Mouse (Mus musculus): ENCODE results near the gene Aurkb.

Gene Aurkb

DNA sequence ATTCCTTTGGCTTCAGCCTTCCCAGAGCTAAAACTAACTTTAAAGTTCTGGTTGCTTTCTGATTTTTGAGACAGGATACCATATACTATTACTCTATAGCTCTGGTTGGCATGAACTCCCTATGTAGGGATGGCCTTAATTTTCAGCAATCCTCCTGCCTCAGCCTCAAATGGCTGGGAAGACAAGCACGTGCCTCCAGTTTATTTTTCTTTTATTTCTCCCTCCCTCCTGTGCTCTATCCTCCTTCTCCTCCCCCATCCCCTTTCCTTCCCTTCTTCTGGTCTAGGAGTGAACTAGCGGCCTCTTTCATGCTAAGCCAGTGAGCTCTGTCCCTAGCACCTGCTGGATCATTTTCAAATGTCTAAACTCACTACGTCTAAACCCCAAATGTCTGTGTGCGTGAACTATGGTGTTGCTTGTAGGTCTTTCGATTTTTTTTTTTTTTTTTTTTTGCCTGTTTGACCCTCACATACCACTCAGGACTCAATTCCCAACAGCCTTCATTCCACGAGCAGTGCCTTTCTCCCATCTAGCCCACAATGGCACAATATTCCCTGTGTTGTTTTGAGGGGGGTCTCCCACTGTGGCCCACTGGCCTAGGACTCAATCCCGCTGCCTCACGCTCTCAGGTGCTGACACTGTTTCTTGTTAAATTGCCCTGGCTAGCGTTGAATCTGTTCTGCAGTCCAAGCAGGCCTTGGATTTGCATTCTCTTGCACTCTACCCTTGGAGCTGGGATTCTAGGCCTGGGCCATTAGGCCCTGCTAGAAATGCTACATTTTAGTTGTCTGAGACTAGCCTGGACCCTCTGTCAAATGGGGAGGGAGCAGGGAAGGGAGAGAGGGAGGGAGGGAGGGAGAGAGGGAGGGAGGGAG is 19.0 kb downstream of the Aurkb start:
- no peak for DNase-seq (ENCODE audit: low spot score)

DNA sequence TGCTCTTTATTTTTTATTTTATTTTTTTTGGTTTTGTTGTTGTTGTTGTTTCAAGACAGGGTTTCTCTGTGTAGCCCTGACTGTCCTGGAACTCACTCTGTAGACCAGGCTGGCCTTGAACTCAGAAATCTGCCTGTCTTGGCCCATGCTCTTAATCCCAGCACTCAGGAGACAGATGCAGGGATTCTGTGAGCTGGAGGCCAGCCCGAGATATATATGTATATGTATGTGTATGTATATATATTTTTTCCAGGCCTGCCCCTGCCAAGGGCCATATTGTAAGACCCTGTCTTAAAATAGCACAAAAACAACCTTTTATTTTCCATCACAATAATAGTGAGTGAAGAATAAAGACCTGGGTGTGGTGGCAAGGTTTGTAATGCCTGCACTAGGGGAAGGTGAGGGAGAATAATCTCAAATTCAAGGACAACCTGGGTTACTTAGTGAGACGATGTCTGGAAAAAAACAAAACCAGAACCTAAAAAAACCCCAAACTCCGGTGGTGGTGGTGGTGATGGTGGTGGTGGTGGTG is 20.0 kb downstream of the Aurkb start:
- no peak for DNase-seq (ENCODE audit: low spot score)

DNA sequence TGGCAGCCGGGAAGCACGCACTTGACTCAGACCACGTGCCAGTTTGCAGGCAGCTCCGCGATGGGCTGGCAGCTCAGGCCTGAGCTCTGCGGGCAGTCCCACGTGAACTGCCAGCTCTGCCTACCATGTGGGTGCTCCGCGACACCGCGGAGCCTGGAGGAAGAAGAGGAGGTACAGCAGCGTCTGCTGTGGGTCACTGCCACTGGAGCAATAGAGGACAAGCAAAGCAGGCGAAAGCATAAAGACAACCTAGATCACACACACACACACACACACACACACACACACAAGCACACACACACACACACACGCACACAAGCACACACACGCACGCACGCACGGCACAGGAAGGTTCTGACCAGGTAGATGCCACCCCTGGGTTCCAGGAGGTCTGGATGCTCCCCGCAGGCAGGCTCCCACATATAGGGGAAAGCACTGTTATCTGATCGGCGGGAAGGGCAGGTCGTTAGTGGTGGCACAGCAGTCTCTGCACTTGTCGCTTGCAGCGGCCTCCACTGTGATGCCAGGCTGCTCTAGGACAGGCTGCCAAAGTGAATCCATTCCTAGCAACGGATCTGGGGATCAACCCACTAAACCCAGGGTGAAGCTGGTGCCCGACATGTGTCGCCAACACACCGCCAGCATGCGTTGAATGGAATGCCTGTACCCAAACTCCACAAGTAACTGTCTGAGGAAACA is 20.9 kb downstream of the Aurkb start:
- no peak for DNase-seq (ENCODE audit: low spot score)

DNA sequence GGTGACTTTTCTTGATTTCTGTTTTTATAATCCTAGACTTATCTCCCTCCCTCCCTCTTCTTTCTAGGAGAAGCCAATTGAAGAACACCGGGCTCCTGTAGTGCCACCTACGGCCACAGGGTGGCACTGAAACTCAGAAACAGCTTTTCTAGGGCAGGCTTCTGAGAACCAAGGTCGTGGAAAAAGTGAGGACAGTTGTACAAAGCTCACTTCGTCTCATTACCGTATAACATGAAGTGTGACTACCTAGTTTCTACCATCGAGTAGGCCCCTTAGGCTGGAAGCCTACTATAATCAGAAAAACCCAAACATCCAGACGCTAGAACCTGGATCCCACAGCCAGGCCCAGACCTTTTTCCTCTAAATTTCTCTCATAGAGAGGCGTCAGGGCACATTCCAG is 21.5 kb downstream of the Aurkb start:
- peak; percentile 81 for DNase-seq (ENCODE audit: low spot score)

DNA sequence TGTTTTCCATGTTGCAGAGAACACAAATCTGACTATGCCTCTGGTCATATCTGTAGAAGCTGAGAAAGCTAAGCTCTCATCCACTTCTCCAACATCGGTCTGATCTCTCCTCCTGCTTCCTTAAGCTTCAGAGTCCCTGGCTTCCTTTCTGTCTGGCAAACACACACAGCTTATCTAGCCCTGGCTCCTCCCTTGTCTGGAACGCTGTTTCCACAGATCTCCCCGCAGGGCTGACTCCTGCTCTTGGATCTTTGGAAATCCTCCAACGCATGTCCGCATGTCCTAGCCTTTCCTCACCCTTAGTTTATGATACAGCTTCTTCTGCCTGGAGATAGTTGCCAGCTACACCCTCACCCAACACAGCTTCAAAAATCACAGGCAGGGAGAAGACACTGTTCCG is 22.2 kb downstream of the Aurkb start:
- no peak for DNase-seq (ENCODE audit: low spot score)

DNA sequence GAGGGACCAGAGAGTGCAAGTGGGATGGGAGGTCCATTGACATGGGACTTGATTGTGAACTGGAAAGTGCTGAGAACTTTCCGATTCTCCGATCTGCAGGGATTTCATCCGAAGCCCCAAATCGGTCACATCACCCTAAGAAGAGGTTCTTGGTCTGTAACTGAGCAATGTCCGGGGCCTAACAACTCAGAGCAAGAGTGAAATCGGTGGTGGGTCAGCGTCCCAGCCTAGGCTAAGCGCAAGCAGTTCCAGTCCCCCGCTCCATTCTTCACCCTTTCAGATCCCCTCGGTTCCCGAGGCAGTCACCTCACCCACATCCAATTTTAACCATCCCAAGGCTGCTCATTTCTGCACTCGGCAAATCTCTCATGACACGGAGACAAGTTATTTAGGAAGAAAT is 24.6 kb downstream of the Aurkb start:
- no peak for DNase-seq (ENCODE audit: low spot score)

DNA sequence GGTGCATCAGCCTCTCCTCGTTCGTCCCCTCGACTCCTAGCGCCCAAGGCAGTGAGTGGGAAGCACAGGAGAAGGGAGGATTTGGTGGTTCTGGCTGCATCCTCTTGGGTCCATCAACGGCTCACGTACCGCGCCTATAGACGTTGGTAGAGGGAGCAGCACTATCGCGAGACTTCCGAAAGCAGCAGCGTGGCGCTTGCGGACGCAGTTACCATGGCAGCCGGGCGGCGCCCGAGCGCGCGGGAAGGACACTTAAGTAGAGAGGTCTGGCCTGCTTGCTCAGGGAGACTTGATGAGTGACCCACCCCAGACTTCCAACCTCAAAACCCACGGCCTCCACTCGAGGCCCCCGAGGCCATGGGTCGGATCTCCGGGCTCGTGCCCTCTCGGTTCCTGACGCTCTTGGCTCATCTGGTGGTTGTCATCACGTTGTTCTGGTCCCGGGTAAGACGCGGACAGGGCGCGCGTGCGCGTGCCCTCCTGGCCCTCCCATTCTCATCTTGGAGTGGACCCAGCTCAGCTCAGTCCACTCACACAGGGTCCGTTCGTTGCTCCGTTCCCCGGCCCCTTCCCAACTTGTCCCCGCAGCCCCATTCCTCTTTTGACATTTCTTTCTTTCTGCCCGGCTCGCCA is 25.3 kb downstream of the Aurkb start, which contains the start of gene Tmem107:
Gene Tmem107, plus strand, starts transcription at position 217 of the 633 bp plus-strand sequence.
- DNase-seq (ENCODE audit: low spot score): peak; percentile 90

DNA sequence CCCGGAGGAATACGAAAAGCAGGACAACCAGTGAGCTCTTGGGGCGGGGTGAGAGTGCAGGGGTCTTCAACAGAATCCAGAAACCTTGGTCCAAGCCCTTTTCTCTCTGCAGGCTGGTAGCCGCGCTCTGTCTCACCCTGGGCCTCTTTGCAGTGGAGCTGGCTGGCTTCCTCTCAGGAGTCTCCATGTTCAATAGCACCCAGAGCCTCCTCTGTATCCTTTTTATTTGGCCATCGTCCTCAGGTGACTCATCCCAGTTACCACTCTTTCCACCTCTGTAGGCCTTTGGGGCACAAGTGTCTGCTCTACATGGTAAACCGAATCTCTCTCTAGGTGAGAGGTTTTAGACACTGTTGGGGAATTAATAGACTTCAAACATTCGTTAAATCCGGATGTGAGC is 25.8 kb downstream of the Aurkb start:
- DNase-seq (ENCODE audit: low spot score): no peak

DNA sequence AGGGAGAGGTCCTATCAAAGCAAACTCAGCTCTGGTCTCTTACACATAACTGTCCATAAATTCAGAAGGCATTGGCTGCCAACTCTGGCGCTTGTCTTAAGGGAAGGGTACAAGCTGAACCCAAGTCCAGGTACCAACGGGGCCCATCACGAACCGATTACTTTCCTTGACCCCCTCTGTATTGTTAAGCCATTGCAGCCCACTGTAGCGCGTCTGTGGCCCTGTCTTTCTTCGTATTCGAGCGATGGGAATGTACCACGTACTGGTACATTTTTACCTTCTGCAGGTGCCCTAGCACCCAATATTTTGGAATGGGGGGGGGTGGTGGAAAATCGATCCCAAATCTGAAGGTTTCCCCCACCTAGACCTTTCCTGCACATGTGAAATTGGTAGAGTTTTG is 26.8 kb downstream of the Aurkb start:
- no peak for DNase-seq (ENCODE audit: low spot score)

DNA sequence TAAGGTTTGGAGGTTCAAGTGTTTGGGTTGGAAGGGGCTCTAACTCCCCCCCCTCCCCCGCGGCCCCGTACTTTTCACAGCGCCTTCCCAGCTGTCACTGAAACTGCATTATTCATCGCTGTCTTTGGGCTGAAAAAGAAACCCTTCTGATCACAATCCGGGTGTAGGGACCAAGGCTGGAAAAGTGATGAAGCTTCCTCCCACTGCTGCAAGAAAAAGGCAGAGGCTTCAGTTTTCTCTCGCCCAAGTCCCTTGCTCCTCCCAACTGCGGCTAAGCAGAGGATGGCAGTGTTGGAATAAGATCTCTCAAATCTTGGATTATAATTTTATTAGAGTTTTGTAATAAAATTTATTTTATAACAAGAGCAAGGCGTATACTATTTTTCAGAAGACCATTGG is 27.2 kb downstream of the Aurkb start:
- DNase-seq (ENCODE audit: low spot score): no peak

DNA sequence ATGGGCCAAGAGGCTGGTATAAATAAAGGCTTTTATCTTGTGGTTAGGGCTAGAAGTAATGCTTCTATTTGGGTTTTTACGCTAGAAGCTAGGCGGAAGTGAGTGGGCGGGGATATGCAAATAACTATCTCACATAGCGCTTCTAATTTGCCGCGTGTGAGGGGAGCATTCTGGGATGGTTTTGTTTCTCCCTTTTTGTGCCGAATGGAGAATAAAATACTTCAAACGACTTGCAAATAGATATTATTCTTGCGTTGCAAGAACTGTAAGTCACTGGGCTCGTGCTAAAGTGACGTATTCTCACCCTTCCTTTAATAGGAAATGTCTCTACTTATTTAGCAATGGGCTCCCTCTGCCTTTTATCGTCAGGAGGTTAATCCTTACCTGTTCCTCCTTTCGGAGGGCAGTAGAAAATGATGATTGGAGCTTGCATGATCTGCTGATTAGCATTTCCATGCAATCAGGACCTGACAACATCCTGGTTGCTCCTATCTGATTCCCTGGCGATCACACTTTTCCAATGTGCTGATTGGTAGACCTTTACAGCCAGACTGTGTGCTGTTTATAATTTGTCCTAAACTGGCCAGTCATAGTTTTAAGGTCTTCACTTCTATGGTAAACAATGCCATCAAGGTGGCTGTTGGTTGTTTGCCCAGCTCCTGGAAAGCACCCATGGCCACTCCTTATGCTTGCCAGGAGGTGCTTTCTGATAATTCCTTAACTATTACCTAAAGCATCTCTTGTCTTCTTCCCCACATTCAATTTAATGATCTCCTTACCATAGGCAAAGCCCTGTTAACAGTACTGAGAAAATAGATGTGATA is 27.8 kb downstream of the Aurkb start:
- DNase-seq (ENCODE audit: low spot score): peak; percentile 77

DNA sequence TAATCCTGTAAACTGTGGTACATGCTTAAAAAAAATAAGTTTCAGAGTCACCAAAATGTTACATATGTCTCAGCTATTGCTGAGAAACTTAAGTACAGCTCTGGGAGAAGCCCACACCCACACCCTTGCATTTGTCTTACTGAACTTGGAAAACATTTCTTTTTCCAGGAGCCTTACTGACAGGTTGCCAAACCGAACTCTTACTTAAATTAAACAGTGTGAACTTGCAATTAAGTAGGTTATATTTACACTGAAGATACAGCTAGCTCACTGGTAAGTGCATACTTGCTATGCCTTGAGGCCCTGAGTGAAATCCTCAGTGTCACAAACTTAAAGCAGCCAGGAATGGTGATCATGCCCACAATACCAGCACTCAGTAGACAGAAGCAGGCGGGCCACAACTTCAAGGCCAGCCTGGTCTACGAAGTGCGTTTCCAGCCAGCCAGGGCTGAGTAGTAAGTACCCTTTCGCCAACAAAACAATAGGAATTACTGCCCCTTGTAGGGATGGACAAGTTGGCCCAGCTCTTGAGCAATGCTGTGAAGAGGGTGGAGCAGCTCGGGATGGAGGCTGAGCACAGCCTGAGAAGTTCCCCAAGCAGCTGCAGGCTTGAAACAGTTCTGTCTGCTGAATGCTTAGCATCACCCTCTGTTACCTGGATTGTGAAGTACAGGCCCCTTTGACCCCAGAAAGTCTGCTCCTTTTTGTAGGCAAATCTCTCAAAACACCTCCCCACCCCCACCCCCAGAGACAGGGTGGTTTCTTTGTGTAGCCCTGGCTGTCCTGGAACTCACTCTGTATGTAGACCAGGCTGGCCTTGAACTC is 28.7 kb downstream of the Aurkb start:
- DNase-seq (ENCODE audit: low spot score): no peak

DNA sequence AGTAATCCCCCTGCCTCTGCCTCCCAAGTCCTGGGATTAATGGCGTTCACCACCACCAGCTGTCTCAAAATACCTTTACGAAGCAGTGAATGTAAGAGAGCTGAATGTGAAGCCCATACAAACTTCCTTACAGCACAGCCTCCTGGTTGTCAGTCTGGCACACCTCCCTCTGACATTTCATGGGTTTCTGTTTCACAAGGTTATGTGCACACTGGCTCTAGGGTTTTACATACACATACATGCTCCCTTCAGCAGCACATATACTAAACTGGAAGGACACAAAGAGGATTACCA is 29.3 kb downstream of the Aurkb start:
- DNase-seq (ENCODE audit: low spot score): no peak

DNA sequence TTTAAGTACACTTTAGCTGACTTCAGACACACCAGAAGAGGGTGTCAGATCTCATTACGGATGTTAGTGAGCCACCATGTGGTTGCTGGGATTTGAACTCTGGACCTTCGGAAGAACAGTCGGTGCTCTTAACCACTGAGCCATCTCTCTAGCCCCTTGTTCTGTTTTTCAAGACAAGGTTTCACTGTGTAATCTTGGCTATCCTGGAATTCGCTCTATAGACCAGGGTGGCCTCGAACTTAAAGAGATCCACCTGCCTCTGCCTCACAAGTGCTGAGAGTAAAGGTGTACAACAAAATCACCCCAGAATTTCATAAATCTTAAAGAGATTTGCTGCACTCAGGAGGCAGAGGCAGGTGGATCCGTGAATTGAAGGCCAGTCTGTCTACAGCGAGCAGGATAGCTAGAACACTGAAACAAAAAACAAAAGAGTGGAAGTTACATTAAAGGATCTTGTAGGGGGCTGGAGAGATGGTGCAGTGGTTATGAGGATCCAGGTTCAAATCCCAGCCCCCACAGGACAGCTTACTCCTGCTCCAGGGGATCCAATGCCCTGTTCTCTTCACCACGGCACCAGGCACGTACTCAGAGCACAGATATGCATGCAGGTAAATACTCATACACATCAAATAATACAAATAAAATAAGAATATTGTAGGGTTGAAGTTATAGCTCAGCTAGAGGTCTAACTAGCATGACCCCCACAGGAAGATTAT is 30.5 kb downstream of the Aurkb start:
- DNase-seq (ENCODE audit: low spot score): no peak

DNA sequence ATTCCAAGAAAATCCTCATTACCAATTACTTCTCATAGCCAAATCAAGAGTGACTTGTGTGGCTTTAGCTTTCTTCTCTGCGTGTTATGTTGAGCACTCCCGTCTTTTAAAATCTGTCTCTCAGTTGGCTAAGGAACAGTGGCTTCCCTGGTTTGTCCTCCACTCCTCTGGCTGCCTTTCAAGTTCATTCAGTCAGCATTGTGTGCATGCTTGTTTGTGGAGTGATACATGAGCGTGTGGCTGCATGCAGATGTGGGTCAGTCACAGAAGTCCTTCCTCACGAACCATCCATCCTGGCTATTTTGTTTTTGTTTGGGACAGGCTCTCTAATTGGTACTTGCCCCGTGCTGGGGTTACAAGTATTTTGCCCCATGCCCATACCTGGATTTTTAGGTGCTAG is 31.1 kb downstream of the Aurkb start:
- DNase-seq (ENCODE audit: low spot score): no peak

DNA sequence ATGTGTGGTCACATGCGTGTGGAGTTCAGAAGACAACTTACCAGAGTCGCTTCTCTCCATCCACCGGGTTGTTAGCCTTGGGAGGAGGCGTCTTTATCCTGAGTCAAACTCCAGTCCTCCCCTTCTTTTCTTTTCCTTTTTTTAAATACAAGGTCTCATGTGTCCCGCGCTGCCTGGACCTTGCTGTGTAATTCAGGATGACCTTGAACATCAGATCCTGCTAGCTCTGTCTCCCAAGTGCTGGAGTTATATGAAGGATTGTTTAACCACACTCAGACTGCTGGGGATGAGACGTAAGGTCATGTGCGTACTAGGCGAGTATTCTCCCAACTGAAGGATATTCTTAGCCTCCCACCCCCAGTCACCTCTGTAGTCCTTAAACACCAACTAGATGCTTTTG is 31.9 kb downstream of the Aurkb start:
- no peak for DNase-seq (ENCODE audit: low spot score)

DNA sequence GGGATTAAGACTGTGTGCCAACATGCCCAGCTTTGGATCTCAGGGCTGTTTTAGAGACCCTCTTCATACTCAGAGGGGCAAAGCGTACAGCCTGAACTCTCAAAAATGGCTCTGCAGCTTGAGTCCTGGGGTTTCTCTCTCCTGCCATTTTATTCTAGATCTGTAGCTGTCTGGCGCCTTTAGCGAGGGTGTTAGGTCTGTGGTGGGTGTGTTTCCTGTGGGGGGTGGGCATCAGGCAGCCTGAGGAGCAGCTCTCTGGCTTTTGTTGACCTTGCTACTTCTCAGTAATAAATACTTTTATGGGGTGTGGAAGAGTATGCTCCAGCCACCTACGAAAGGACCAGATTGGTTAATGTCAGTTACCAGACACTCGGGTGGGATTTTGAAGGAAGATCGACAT is 32.6 kb downstream of the Aurkb start:
- DNase-seq (ENCODE audit: low spot score): no peak

DNA sequence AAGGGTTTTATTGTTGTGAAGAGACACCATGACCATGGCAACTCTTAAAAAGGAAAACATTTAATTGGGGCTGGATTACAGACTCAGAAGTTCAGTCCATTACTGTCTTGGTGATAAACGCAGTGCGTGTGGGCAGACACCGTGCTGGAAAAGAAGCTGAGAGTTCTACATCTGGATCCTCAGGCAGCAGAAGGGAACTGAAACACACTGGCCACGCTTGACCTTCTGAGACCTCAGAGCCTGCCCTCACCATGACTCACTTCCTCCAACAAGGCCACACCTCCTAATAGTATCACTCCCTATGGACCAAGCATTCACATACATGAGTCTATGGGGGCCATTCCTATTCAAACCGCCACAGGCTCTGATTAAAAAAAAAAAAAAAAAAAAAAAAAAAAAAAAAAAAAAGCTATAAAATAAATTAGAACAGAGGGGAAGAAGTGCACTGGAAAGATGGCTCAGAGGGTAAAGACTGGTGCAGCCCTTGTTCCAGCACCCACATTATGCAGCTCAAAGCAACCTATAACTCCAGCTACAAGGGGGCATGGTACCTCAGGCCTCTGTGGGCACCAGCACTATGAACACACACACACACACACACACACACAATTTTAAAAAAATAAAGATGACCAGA is 33.5 kb downstream of the Aurkb start:
- no peak for DNase-seq (ENCODE audit: low spot score)

DNA sequence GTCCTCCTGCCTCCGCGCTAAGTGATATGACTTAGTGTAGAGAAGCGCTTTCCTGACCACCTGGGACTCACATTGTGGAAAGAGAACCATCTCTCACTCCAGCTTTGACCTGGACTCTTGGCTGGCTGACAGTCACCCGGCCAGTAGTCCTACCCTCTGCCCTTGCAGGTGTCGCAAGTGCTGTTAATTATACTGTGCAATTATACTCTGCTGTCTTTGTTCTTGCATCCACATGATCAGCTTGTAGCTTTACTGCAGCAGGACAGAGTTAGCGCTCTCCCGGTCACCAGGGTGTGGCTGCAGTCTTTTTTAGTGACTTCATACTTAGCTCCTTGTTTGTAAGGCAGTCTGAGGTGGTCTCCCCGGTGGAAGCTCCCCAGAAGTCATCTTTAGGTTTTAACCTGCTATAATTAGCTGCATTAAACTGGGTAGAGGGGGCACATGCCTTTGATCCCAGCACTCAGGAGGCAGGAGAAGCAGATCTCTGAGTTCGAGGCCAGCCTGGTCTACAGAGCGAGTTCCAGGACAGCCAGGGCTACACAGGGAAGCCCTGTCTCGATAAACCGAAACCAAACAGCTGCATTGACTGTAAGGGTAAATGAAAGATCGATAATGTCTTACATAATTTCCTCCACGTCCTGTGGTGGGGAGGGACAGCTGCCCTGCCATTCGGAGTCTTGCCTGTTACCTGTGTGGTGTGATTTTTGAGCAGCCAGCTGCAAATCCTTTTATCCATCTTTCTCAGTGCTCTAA is 34.8 kb downstream of the Aurkb start:
- DNase-seq (ENCODE audit: low spot score): no peak

All from spleen, adult 12 weeks (tissue).